Mouse (Mus musculus) heart, postnatal 0 days (tissue): ENCODE results near the gene Kcnk4. TPM values are rescaled to one million over a fixed set of nuclear protein-coding genes. Genes with fewer than 3 reads are reported as not detected.
A peak's percentile ranks its signal among the peaks of the same experiment; 100 is the strongest.

Experiments
- ATAC-seq: fragments of 200-750 bp; cut with Nextera tagmentation; 2 replicates; pipeline ENCODE4 v1.8.0; 2017; ENCODE audit warnings: low read depth, moderate number of reproducible peaks, moderate library complexity; ENCODE audit not compliant: insufficient read depth
- DNase-seq: peaks from one replicate; pipeline ENCODE4 v3.0.0-alpha.2; 2016; ENCODE audit warnings: low spot score
- H3K27ac ChIP-seq: fragments of 300-500 bp; sonication (generic); 2 replicates; pipeline ENCODE4 v1.5.1; 2014; ENCODE audit warnings: low read depth, mild to moderate bottlenecking
- H3K27me3 ChIP-seq: fragments of 300-500 bp; sonication (generic); 2 replicates; pipeline ENCODE4 v1.6.1; 2014; ENCODE audit warnings: low read length, mixed read lengths; ENCODE audit not compliant: control insufficient read depth, insufficient read depth
- H3K36me3 ChIP-seq: fragments of 300-500 bp; sonication (generic); replicated peaks from 2 replicates; pipeline ENCODE4 v1.6.1; 2014; ENCODE audit warnings: low read length, mixed read lengths; ENCODE audit not compliant: control insufficient read depth, insufficient read depth
- H3K4me1 ChIP-seq: fragments of 300-500 bp; sonication (generic); 2 replicates; pipeline ENCODE4 v1.6.1; 2014; ENCODE audit warnings: antibody characterized with exemption; ENCODE audit not compliant: control insufficient read depth, insufficient read depth
- H3K4me2 ChIP-seq: fragments of 300-500 bp; sonication (generic); 2 replicates; pipeline ENCODE4 v1.6.1; 2014; ENCODE audit warnings: low read depth, mild to moderate bottlenecking, low read length, moderate library complexity
- H3K4me3 ChIP-seq: fragments of 300-500 bp; sonication (generic); 2 replicates; pipeline ENCODE4 v1.5.1; 2014; ENCODE audit warnings: low read depth, low read length
- H3K9ac ChIP-seq: fragments of 300-500 bp; sonication (generic); replicated peaks from 2 replicates; pipeline ENCODE4 v1.6.1; 2014; ENCODE audit warnings: low read depth, low read length, mixed read lengths
- H3K9me3 ChIP-seq: fragments of 300-500 bp; sonication (generic); replicated peaks from 2 replicates; pipeline ENCODE4 v1.6.1; 2016; ENCODE audit warnings: low read length; ENCODE audit not compliant: control insufficient read depth
- CTCF ChIP-seq: IDR thresholded peaks from 2 replicates; pipeline ENCODE4 v1.5.1; 2016; ENCODE audit warnings: antibody characterized with exemption, control low read depth, low read depth
- EP300 ChIP-seq: IDR thresholded peaks from 2 replicates; pipeline ENCODE4 v1.6.1; 2016; ENCODE audit warnings: antibody characterized with exemption, low read depth
- WGBS: fragments of 180-500 bp; shearing (Covaris S2); extraction: QIAGEN DNeasy Blood & Tissue Kit; methylation state at CpG from one replicate; pipeline ENCODE4 v1.1.7; 2014; 5-methylcytosine and 5-hydroxymethylcytosine counted together
- polyA plus RNA-seq: library from polyadenylated mRNA; unstranded; fragments of >200 nt; fragmentation: Nextera tagmentation; extraction: Ambion mirVana; gene quantifications from 2 replicates; pipeline ENCODE4 v1.2.1, GENCODE M21; 2015
- total RNA-seq: library from RNA; depleted of rRNA; stranded (reverse); fragments of >200 nt; gene quantifications from 2 replicates; pipeline ENCODE4 v1.2.3, GENCODE M21; 2014; ENCODE audit warnings: low replicate concordance

Gene Kcnk4
- total and polyA plus RNA-seq, 2 experiments from 2014 or later: 0.30 TPM; not detected in 1

- H3K9me3 ChIP-seq: no peaks in the 10 kb centered on the region
- H3K36me3 ChIP-seq: 0 out of 2 replicates have a peak, but pooled peaks cover 4% of the 10 kb centered on the region
- H3K27me3 ChIP-seq: no peaks in the 10 kb centered on the region
- TF ChIP-seq EP300 (no peak), CTCF (no peak)
- H3K4me3 ChIP-seq: peak within 1 kb of the TSS; percentile 72
- H3K4me2 ChIP-seq: peak within 1 kb of the TSS; percentile 87
- H3K27ac ChIP-seq: peak within 1 kb of the TSS; percentile 84
- DNase-seq (peak; percentile 92), ATAC-seq (peak; percentile 90)
- H3K9ac ChIP-seq: peak within 1 kb of the TSS; percentile 61
- H3K4me1 ChIP-seq: peaks cover 19% of the 10 kb centered on the region
- WGBS: under 1% methylated on average over 27 of the region's 27 CpGs
Observed at GRCm38 (mm10) chr19:6942249-6942691, 8.0 kb upstream of the Kcnk4 start, which contains the start of gene Gpr137. TSS of gene Gpr137 (minus strand) at chr19:6942480.

GRCm38 (mm10) chr19:6941372-6942248, 7.3 kb upstream of the Kcnk4 start, which contains the start of gene Bad:
TSS of gene Bad (plus strand) at chr19:6941861.
- H3K9me3 ChIP-seq: no peaks in the 10 kb centered on the region
- peak within 1 kb of the TSS; percentile 61 for H3K9ac ChIP-seq
- H3K36me3 ChIP-seq: 0 out of 2 replicates have a peak, but pooled peaks cover 4% of the 10 kb centered on the region
- ATAC-seq (peak; percentile 80), DNase-seq (peak; percentile 86)
- no peaks in the 10 kb centered on the region for H3K27me3 ChIP-seq
- H3K27ac ChIP-seq: peak within 1 kb of the TSS; percentile 84
- H3K4me2 ChIP-seq: peak within 1 kb of the TSS; percentile 87
- H3K4me3 ChIP-seq: peak within 1 kb of the TSS; percentile 72
- H3K4me1 ChIP-seq: peaks cover 19% of the 10 kb centered on the region
- WGBS: under 1% methylated on average over 83 of the region's 83 CpGs
- TF ChIP-seq EP300: peak; percentile 78
- peak; percentile 11; the same call in 1 of the 2 replicates for TF ChIP-seq CTCF

DNA sequence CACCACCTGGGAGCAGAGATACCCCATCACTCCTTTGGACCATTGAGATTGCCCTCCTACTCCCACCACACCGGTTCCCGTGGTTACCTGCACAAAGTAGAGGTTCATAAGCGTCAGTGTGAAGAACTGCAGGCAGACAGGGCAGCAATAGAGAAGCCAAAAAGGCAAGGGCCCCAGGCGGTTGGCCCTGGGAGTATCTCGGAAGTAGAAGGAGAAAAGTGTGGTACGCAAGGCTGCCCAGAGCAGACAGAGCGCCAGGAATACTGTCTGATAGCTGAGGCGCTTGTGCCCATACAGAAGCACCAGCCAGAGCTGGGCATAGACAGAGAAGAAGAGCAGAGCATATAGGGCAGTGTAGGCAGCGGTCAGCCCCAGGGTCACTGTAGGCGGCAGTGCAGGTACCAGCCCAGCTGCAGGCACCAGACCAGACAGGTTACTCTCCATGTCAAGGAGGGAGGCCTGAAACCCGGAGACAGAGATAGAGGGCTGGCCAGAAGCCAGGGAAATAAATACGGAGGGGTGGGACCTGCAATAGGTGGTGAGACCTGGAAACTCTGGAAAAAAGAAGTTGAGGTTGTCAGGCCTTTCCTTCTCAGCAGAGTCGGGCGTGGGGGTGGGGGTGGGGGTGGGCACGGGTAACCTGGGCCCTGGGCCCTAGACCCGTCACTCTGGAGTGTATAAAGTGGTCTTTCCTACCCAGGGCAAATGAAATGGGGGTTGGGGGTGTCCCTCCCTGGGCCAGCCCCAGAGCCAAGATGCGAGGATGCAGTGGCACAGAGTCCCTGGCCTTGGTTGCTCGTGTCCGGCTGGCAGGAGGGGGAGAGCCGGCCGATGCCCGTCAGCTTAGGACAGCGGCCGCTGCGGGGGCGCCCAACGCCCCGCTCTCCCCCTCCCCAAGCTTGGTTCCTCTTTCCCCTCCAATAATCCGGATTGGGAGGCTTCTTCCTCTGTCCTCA, 6.4 kb upstream of the Kcnk4 start:
- Histone ChIP-seq H3K4me2 (peak overlapping the region; percentile 87), H3K27me3 (peaks cover 6% of the 10 kb centered on the region), H3K9ac (peak overlapping the region; percentile 61), H3K9me3 (no peaks in the 10 kb centered on the region), H3K4me1 (peaks cover 19% of the 10 kb centered on the region), H3K36me3 (no peaks in the 10 kb centered on the region), H3K27ac (0 out of 2 replicates have a peak overlapping the region, but pooled peaks have one; percentile 9), H3K4me3 (peak overlapping the region; percentile 72)
- ATAC-seq: no peak
- TF ChIP-seq EP300 (no peak), CTCF (no peak)
- 16% methylated on average over 29 of the region's 29 CpGs for WGBS
- no peak for DNase-seq

GRCm38 (mm10) chr19:6939106-6940002, 5.0 kb upstream of the Kcnk4 start:
- H3K27me3 ChIP-seq: peaks cover 19% of the 10 kb centered on the region
- no peak overlapping the region for H3K4me3 ChIP-seq
- H3K27ac ChIP-seq: no peak overlapping the region
- H3K9ac ChIP-seq: no peak overlapping the region
- H3K9me3 ChIP-seq: no peaks in the 10 kb centered on the region
- H3K36me3 ChIP-seq: no peaks in the 10 kb centered on the region
- DNase-seq (no peak), ATAC-seq (no peak)
- TF ChIP-seq EP300: no peak
- no peak for TF ChIP-seq CTCF
- no peak overlapping the region for H3K4me2 ChIP-seq
- H3K4me1 ChIP-seq: peaks cover 19% of the 10 kb centered on the region
- WGBS: 89% methylated on average over 20 of the region's 20 CpGs
